Comparison of ENCODE assay signal across 21 mouse cellular contexts in genomic region chr10:43846141-43846622, GRCm38 (mm10).
"Had no signal": no experiment of that assay in that cellular context is flagged by ENCODE, and none has a peak within 500 bp of the region (broad histone marks: within the 10 kb centered on the region; RNA-seq: fewer than 3 reads in every experiment).

No protein-coding gene starts in this region.

- H3K9me3 ChIP-seq: limb, embryonic 10.5 days; liver, embryonic 15.5 days; lung, embryonic 15.5 days; stomach, embryonic 15.5 days had no signal

- H3K27me3 ChIP-seq: limb, embryonic 13.5 days; liver, embryonic 12.5 days; liver, embryonic 15.5 days; lung, embryonic 15.5 days; stomach, embryonic 15.5 days had no signal

- H3K4me1 ChIP-seq: limb, embryonic 10.5 days; limb, embryonic 13.5 days; liver, embryonic 12.5 days; liver, embryonic 15.5 days; lung, embryonic 15.5 days; stomach, embryonic 15.5 days had no signal

- H3K4me3 ChIP-seq: layer of hippocampus, adult 2 months; limb, embryonic 10.5 days; limb, embryonic 13.5 days; liver, embryonic 12.5 days; liver, embryonic 15.5 days; lung, embryonic 15.5 days; stomach, embryonic 15.5 days had no signal

- H3K4me2 ChIP-seq: limb, embryonic 13.5 days; liver, embryonic 12.5 days; liver, embryonic 15.5 days; lung, embryonic 15.5 days; midbrain, embryonic 11.5 days; stomach, embryonic 15.5 days had no signal

- H3K9ac ChIP-seq: limb, embryonic 13.5 days; liver, embryonic 12.5 days; liver, embryonic 15.5 days; lung, embryonic 15.5 days; stomach, embryonic 15.5 days had no signal

- H3K36me3 ChIP-seq: limb, embryonic 10.5 days; limb, embryonic 13.5 days; liver, embryonic 12.5 days; liver, embryonic 15.5 days; lung, embryonic 15.5 days; stomach, embryonic 15.5 days had no signal

- ATAC-seq: intestine, embryonic 16.5 days; liver, embryonic 12.5 days had no signal

- H3K27ac ChIP-seq: kidney, postnatal 0 days; layer of hippocampus, adult 2 months; limb, embryonic 10.5 days; limb, embryonic 13.5 days; liver, embryonic 12.5 days; liver, embryonic 15.5 days; lung, embryonic 15.5 days; macrophage; stomach, embryonic 15.5 days had no signal

- DNase-seq: kidney, adult 2 months; kidney, postnatal 25 days; layer of hippocampus, adult 9-11 months; layer of hippocampus, postnatal 36 days; lung, adult 18-20 months; lung, postnatal 14 days; midbrain, embryonic 14.5 days; right cerebral cortex, postnatal 25 days; spleen, adult 18-20 months; thymus, postnatal 36 days had no signal
